Mouse (Mus musculus) liver, postnatal 0 days (tissue): Measurements from ENCODE around the gene Tubb2b. TPM values are rescaled to one million over a fixed set of nuclear protein-coding genes. Genes with fewer than 3 reads are reported as not detected.

ENCODE experiments used
- ATAC-seq: fragments of 200-750 bp; cut with Nextera tagmentation; 2 replicates; pipeline ENCODE4 v1.8.0; 2017; ENCODE audit warnings: mild to moderate bottlenecking, moderate library complexity
- DNase-seq: peaks from one replicate; pipeline ENCODE4 v3.0.0-alpha.2; 2016
- H3K27ac ChIP-seq: fragments of 300-500 bp; sonication (generic); 2 replicates; pipeline ENCODE4 v1.5.1; 2014; ENCODE audit warnings: antibody characterized with exemption, moderate library complexity, mild to moderate bottlenecking, low read depth
- H3K27me3 ChIP-seq: fragments of 300-500 bp; sonication (generic); 2 replicates; pipeline ENCODE4 v1.6.1; 2014; ENCODE audit warnings: low read length, control low read depth, mixed read lengths; ENCODE audit not compliant: insufficient read depth
- H3K36me3 ChIP-seq: fragments of 300-500 bp; sonication (generic); replicated peaks from 2 replicates; pipeline ENCODE4 v1.6.1; 2014; ENCODE audit warnings: mild to moderate bottlenecking, control low read depth, low read length, moderate library complexity, mixed read lengths; ENCODE audit not compliant: insufficient read depth
- H3K4me1 ChIP-seq: fragments of 300-500 bp; sonication (generic); 2 replicates; pipeline ENCODE4 v1.6.1; 2014; ENCODE audit warnings: antibody characterized with exemption, mild to moderate bottlenecking, control low read depth; ENCODE audit not compliant: insufficient read depth
- H3K4me2 ChIP-seq: fragments of 300-500 bp; sonication (generic); 2 replicates; pipeline ENCODE4 v1.6.1; 2014; ENCODE audit warnings: low read depth, mild to moderate bottlenecking, low read length, moderate library complexity, mixed read lengths
- H3K4me3 ChIP-seq: fragments of 300-500 bp; sonication (generic); 2 replicates; pipeline ENCODE4 v1.5.1; 2014; ENCODE audit warnings: low read depth, low read length
- H3K9ac ChIP-seq: fragments of 300-500 bp; sonication (generic); replicated peaks from 2 replicates; pipeline ENCODE4 v1.6.1; 2014; ENCODE audit warnings: mild to moderate bottlenecking, moderate library complexity
- H3K9me3 ChIP-seq: fragments of 300-500 bp; sonication (generic); 2 replicates; pipeline ENCODE4 v1.6.1; 2016; ENCODE audit warnings: mild to moderate bottlenecking, control low read depth, low read length, mixed read lengths
- CTCF ChIP-seq: sonication (generic); IDR thresholded peaks from 2 replicates; pipeline ENCODE4 v1.5.1; 2016; ENCODE audit warnings: antibody characterized with exemption, low read depth
- EP300 ChIP-seq: IDR thresholded peaks from 2 replicates; pipeline ENCODE4 v1.6.1; 2016; ENCODE audit warnings: antibody characterized with exemption, low read depth, mild to moderate bottlenecking
- WGBS: fragments of 180-500 bp; shearing (Covaris S2); extraction: QIAGEN DNeasy Blood & Tissue Kit; methylation state at CpG from one replicate; pipeline ENCODE4 v1.1.7; 2014; ENCODE audit not compliant: insufficient replicate concordance; 5-methylcytosine and 5-hydroxymethylcytosine counted together
- polyA plus RNA-seq: library from polyadenylated mRNA; unstranded; fragments of >200 nt; fragmentation: Nextera tagmentation; extraction: Ambion mirVana; gene quantifications from 2 replicates; pipeline ENCODE4 v1.2.1, GENCODE M21; 2015

Gene Tubb2b
- 0.28 and 0.31 TPM in 2 replicates for polyA plus RNA-seq

GRCm38 (mm10) chr13:34130226-34130731 is at the start of gene Tubb2b:
Tubb2b (minus strand) TSS chr13:34130466.
- peaks cover 21% of the 10 kb centered on the region for H3K4me1 ChIP-seq
- TF ChIP-seq EP300 (no peak), CTCF (no peak)
- H3K9me3 ChIP-seq: no peaks in the 10 kb centered on the region
- H3K27ac ChIP-seq: no peak within 1 kb of the TSS
- peaks cover 56% of the 10 kb centered on the region for H3K27me3 ChIP-seq
- peak within 1 kb of the TSS; percentile 58 for H3K4me3 ChIP-seq
- peak within 1 kb of the TSS; percentile 46 for H3K9ac ChIP-seq
- peak within 1 kb of the TSS; percentile 86 for H3K4me2 ChIP-seq
- ATAC-seq: peak; percentile 54
- 2% methylated on average over 26 of the region's 26 CpGs for WGBS
- H3K36me3 ChIP-seq: no peaks in the 10 kb centered on the region
- peak; percentile 53 for DNase-seq

GRCm38 (mm10) chr13:34174025-34174424 is 43.8 kb upstream of the Tubb2b start:
- Histone ChIP-seq H3K9me3 (no peaks in the 10 kb centered on the region), H3K4me3 (no peak overlapping the region), H3K4me2 (no peak overlapping the region), H3K27me3 (no peaks in the 10 kb centered on the region), H3K36me3 (no peaks in the 10 kb centered on the region), H3K4me1 (no peaks in the 10 kb centered on the region), H3K27ac (no peak overlapping the region), H3K9ac (no peak overlapping the region)
- no peak for TF ChIP-seq CTCF
- TF ChIP-seq EP300: no peak
- DNase-seq (no peak), ATAC-seq (no peak)
- WGBS: 82% methylated on average over 6 of the region's 6 CpGs

- H3K27ac ChIP-seq: peak overlapping the region; percentile 90
- H3K4me1 ChIP-seq: peaks cover 14% of the 10 kb centered on the region
- H3K4me3 ChIP-seq: peak overlapping the region; percentile 71
- DNase-seq (no peak), ATAC-seq (no peak; the same call in 1 of the 2 replicates)
- no peaks in the 10 kb centered on the region for H3K27me3 ChIP-seq
- H3K36me3 ChIP-seq: peaks cover 7% of the 10 kb centered on the region; the same call in 1 of the 2 replicates
- 25% methylated on average over 12 of the region's 12 CpGs for WGBS
- H3K4me2 ChIP-seq: peak overlapping the region; percentile 82
- TF ChIP-seq CTCF: no peak
- no peak for TF ChIP-seq EP300
- H3K9ac ChIP-seq: peak overlapping the region; percentile 66
- H3K9me3 ChIP-seq: no peaks in the 10 kb centered on the region
Observed at GRCm38 (mm10) chr13:34163304-34163975, 33.2 kb upstream of the Tubb2b start.

- DNase-seq (peak; percentile 97), ATAC-seq (peak; percentile 99)
- WGBS: 3% methylated on average over 44 of the region's 44 CpGs
- Histone ChIP-seq H3K27me3 (no peaks in the 10 kb centered on the region), H3K9me3 (no peaks in the 10 kb centered on the region), H3K9ac (peak within 1 kb of the TSS; percentile 66), H3K4me3 (peak within 1 kb of the TSS; percentile 71), H3K4me2 (peak within 1 kb of the TSS; percentile 82), H3K27ac (peak within 1 kb of the TSS; percentile 90), H3K36me3 (peaks cover 7% of the 10 kb centered on the region; the same call in 1 of the 2 replicates), H3K4me1 (peaks cover 14% of the 10 kb centered on the region)
- no peak for TF ChIP-seq CTCF
Observed at GRCm38 (mm10) chr13:34162491-34163303, 32.4 kb upstream of the Tubb2b start, which contains the start of gene Psmg4. Psmg4 (plus strand) TSS chr13:34162964.

GRCm38 (mm10) chr13:34159926-34160325 is 29.7 kb upstream of the Tubb2b start:
- DNase-seq: no peak
- no peak for ATAC-seq
- no peak for TF ChIP-seq CTCF
- TF ChIP-seq EP300: no peak
- H3K27ac ChIP-seq: no peak overlapping the region
- WGBS: 90% methylated on average over 1 of the region's 1 CpGs
- no peaks in the 10 kb centered on the region for H3K9me3 ChIP-seq
- H3K27me3 ChIP-seq: no peaks in the 10 kb centered on the region
- no peak overlapping the region for H3K4me3 ChIP-seq
- H3K9ac ChIP-seq: no peak overlapping the region
- H3K4me2 ChIP-seq: no peak overlapping the region
- peaks cover 14% of the 10 kb centered on the region for H3K4me1 ChIP-seq
- no peaks in the 10 kb centered on the region for H3K36me3 ChIP-seq

GRCm38 (mm10) chr13:34157596-34158157 is 27.4 kb upstream of the Tubb2b start:
- Histone ChIP-seq H3K4me3 (no peak overlapping the region), H3K9me3 (no peaks in the 10 kb centered on the region), H3K4me1 (peaks cover 8% of the 10 kb centered on the region), H3K36me3 (no peaks in the 10 kb centered on the region), H3K27ac (no peak overlapping the region), H3K27me3 (no peaks in the 10 kb centered on the region), H3K9ac (no peak overlapping the region), H3K4me2 (no peak overlapping the region)
- 91% methylated on average over 3 of the region's 3 CpGs for WGBS
- DNase-seq (no peak), ATAC-seq (no peak)
- no peak for TF ChIP-seq CTCF
- no peak for TF ChIP-seq EP300
